Mouse (Mus musculus): ENCODE measurements around the gene Atat1.

DNA sequence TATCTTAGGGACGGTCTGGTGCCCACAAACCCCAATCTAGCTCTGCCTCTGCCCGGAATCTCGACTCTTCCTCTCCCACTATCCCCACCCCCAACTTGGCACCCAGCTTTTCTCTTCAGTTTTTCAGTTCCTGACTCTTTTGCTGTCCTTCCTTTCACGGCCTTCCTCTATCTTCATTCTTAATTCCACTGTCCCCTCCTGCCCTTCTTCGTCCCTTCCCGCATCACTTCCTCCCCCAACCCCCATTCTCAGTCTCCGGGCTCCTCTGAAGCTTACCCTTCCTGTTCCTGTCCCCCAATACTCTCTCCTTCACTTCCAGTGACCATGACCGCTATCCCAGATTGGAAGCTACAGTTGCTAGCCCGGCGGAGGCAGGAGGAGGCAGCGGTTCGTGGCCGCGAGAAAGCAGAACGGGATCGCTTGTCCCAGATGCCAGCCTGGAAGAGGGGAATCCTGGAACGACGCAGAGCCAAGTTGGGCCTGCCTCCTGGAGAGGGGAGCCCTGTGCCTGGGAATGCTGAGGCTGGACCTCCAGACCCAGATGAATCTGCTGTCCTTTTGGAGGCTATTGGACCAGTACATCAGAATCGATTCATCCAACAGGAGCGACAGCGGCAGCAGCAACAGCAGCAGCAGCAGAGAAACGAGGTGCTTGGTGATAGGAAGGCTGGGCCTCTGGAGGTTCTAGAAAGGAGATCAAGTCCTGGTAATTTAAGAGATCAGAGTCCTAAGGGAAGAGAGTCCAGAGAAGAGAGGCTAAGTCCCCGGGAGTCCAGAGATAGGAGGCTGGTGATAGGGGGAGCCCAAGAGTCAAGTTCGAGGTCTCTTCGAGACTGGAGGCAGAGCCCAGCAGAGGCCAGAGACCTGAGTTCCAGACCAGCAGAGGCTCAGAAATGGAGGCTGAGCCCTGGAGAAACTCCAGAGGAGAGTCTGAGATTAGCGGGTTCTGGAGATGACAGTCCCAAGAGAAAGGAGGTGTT, 42.7 kb downstream of the Atat1 start:
- TF ChIP-seq CTCF (IDR thresholded peaks at IDR 0.05) (peak; percentile 67), POLR2A (IDR thresholded peaks at IDR 0.05; ENCODE audit: insufficient read depth, low read depth, low read length) (no peak)
